Mouse (Mus musculus) ovary, postnatal 10 days (tissue): ENCODE measurements around the gene Olfr545.

Experiments
- DNase-seq: peaks from one replicate; pipeline ENCODE4 v3.0.0; 2022; ENCODE audit warnings: low spot score

Olfr545 gene

DNA sequence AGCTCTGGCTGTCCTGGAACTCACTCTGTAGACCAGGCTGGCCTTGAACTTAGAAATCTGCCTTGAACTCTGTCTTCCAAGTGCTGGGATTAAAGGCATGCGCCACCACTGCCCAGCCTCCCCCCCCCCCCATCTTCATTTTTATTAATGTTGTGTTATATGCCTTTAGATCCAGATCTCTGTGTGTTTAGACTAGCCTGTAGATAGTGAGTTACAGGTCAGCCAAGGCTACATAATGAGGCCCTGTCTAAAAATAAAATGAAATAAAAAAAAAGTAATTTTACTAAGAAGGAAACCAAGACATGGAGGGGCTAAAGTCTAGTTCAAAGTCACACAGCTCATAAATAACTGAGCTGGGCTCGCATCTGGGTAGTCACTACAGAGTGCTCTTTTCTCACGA lies 20.4 kb downstream of the Olfr545 start:
- no peak for DNase-seq

DNA sequence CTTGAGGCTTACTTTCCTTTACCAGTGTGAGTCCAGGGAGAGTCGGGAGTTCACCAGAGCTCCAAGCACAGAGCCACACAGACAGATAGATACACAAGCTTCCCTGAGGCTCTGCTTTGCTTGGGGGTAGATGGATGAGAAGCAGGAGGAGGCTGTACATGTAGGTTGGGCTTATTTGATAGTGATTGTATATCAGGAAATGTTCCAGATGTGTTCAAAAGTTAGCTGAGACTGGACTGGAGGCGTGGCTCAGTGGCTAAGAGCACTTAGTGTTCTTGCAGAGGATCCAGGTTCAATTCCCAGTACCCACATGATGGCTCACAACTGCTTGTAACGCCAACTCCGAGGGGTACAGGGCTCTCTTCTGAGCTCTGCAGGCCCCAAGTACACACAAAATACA lies 20.9 kb downstream of the Olfr545 start:
- no peak for DNase-seq

DNA sequence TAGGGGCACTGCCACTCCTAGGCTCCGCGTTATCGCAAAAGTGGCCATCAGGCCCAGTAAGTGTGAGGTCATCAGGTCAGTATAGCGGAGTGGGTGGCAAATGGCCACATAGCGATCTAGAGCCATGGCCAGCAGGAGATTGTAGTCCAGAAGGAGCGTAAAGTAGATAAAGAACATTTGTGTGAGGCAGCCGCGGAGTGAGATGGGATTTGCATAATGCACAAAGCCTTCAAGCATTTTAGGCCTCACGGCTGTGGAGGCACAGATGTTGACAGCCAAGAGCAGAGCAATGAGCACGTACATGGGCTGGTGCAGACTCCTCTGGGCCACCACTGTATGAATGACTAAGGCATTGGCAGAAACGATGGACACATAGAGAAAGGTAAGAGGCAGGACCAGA lies 22.0 kb downstream of the Olfr545 start:
- no peak for DNase-seq

DNA sequence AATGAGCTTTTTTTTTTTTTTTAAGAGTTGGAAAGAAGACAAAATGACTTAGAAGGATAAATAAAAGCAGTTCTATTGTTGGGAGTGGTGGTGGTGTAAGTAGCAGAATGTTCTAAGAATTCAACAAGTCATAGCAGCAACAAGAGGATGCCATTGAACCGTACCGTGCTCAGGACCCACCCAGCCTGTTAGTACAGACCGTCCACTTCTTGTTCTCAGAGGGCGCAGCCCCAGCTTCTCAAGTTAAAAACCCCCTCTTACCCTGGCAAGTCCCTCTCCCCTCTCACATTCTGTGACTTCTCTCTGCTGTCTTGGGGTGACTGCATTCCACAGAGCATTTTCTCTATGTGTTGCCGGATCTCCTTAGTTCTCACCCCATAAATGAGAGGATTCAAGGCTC lies 22.8 kb downstream of the Olfr545 start:
- DNase-seq, result no peak

DNA sequence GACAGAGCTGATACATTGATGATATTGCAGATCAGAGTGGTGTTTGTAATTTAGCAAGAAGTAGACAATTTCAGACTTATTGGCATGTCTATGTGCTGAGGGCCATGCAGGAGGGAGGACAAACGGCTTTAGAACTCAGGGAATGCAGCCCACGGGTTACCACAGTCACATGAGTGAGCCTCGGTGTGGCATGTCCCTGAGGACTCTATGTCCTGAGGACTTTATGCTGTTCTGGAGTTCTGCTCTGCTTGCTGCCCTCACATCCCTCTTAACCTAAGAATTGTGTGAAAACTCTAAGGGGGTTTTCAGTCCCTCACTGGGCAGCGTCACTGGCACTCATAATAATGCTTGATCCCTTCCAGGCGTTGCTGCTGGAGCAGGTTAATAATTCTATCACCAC lies 26.7 kb downstream of the Olfr545 start:
- no peak for DNase-seq

DNA sequence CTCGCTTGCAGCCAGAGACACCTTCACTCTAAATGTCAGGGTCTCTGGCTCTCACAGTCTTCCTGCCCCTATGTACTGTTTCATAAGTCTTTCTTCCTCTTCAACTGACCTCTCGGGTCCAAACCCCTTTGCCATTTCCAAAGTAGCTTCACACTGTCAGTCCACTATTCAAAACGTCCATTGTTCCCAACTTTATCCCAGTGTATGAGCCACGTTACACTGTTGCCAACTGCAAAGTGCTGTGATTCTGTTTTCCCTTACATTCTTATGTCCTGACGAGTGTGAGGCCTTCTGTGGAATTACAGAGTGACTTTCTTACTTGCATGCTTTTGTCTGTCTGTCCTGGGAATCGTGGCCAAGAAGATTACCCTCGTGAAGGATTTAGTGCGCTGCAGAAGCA lies 31.8 kb downstream of the Olfr545 start:
- DNase-seq, result no peak

DNA sequence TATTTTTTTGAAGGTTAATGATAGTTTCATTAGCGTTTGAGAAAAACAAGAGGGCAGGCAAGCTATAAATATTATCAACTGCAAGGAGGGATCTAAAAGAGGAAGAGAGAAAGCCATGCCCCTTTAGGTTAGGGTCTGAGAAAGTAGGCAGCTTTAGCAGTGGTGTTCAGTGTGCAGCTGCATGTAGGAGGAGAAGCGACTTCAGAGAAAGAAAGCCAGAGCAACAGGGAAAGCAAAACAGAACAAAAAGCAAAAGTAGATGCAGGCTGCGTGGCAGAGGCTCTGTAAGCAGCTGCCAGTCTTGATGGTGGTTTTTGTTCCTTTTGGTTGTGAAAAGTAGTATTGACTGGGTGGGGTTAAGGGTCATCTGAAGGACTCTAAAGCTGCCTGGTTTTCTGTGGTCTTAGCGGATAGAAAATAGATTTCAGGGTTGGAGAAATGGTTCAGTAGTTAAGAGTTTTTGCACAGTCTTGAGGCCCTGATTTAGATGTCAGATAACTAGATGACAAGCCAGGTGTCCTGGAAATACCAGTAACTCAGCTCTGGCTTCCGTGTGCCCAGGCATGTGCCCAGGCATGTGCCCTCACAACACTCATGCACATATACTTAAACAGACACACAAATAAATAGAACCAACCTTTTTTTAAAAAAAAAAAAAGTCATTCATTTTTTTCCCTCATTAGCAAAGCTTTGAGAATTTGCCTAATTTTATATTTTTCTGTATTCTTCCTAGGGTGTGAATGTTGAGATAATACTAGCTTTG lies 40.6 kb downstream of the Olfr545 start:
- DNase-seq, result no peak

DNA sequence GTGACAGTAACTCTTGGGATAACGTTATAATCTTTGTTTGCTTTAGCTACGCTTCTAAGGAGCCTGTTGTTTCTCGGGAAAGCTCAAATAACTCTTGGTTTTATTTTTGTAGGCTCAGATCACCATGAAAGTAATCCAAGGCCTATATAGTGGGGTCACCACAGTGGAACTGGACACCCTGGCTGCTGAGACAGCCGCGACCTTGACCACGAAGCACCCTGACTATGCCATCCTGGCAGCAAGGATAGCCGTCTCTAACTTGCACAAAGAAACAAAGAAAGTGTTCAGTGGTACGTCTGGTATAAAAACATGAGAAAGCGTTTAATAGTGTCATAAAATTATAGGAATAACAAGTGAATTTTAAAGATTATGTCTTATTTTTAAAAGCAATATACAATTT lies 52.9 kb downstream of the Olfr545 start:
- DNase-seq, result no peak

DNA sequence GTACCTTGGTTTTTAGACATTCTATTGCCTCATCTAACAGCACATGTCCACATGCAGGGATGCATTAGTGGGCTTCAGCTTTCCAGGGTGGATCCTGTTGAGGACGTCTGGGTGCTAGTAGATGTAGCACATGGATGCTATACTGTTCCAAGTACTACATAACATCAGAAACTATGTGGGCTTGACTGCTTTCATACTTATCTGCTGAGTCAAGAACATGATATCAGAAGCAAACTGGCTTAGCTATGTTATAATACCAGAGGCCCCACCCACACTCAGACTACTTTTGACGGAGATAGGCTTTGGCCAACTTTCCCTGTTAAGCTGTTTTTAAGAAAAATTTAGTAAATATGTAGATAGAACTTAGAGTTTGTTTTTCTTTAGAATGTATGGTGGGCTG lies 55.1 kb downstream of the Olfr545 start:
- no peak for DNase-seq

DNA sequence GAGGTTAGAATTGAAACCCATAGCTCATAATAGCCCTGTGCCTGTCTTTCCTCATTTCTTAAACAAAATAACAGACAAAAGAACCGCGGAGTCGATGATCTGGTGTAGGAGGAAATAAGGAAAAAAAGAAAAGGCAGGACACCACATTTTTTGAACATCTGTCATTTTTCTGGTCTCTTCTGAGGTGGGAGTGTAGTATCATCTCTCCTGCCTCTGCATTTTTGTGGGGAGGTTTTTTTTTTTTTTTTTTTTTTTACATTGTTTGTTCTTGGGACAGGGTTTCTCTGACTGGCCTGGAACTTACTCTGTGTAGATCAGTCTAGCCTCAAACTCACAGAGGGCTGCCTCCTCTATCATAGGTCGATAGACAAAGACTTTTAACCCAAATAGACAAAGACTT lies 56.9 kb downstream of the Olfr545 start:
- no peak for DNase-seq

DNA sequence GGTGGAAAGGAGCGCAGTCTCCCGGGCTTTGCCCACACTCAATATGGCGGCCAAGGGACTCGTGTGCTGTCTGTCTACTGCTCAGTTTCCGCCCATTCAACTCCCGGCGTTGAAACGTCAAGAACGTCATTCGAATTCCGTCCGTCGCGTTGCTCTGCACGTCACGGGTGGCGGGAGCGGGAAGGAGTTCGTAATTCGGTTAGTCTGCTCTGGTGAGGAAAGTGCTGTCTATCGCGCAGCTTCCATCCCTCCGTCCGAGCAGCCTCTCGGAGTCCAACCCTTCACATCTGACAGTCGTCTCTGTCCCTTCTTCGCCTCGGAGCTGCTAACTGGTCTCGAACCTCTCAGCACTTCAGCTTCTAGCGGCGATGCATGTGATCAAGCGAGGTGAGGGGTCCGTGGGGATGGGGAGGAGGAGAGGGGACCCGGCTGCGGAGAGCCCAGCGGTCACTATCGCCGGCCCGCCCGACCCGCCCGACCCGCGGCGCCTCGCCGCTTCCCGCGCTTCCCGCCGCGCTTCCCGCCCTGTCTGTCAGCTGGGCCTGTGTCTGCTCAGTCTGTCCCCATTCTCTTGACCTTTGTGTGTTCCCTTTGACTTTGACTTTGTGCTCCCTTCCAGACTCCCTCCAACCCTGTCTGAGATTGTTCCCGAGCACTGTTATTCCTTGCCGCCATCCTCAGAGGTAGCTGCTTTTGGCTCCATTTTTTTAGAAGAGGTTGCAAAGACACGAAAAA lies 57.5 kb downstream of the Olfr545 start, which contains the start of gene Rrm1:
TSS of gene Rrm1 (plus strand) at position 39 of the 735 bp plus-strand sequence.
- DNase-seq, result peak; percentile 84
